Mouse (Mus musculus) heart, adult 18-20 months (tissue): Measurements from ENCODE around the gene Gm20716. TPM values are rescaled to one million over a fixed set of nuclear protein-coding genes. Genes with fewer than 3 reads are reported as not detected.
A peak's percentile ranks its signal among the peaks of the same experiment; 100 is the strongest.
"Not testable (repeated sequence)": the region's sequence is repeated elsewhere in the genome, so short reads cannot be mapped to it uniquely, and the experiment has no call there.

Experiments
- DNase-seq, 2 experiments: peaks; one replicate each; pipeline ENCODE4 v3.0.0; 2021 to 2022; ENCODE audit warnings: mixed read lengths in 1 of 2
- microRNA-seq, 2 experiments: library from miRNA; unstranded; fragments of <30 nt; microRNA quantifications; one replicate each; pipeline ENCODE4 v1.2.0; 2022
- total RNA-seq, 2 experiments: library from RNA; stranded (reverse); gene quantifications; 2 replicates each; pipeline ENCODE4 v1.2.3; 2021

Gm20716 gene
- total RNA-seq, 2 experiments from 2014 or later = 14.2 to 21.2 TPM

DNA sequence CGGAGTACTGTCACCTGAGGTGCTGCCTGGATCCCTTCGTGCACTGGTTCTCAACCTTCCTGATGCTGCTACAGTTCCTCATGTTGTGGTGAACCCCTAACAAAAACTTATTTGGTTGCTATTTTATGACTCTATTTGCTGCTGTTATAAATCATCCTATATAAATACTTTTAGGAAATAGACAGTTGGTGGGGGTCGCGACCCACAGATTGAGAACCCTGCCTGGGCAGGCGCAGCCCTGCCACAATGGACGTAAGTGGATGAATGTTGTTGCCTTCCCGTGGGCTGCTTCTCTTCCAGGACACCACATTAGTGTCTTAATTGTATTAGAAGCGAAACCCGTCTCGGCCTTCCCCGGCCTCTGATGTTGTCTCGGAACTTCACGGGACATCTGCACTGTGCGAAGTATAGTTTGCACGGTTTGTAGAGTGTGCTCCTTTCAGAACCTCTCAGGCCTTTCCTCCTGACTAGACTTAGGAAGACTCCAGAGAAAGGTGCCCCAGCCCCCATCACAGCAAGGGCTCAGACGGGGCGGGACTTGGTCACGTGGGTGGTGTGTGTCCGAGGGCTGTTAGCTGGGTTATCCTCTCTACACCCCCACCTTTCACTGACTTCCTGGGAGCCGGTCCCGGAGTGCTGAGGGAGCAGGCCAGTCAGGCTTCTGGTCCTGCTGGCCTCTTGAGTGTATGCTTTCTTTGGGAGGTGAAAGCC lies 63.3 kb downstream of the Gm20716 start:
- no peak for DNase-seq

DNA sequence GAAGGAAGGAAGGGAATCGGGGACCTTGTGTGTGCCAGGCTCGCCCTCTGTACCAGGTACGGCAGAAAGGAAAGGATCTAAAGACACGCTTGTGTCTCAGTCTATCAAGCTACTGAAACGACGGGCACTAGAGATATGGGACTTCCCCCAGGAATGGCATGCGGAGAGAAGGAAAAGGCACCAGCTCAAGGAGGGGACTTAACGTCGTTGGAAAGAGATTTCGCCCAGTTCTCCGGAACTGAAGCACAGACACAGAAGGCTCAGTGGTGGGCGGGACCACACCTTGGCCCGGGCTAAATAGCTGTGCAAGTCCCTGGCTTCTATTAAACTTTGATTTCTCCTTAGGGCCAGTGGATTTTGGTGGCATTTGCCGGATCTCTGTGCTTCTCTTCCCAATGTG lies 68.2 kb downstream of the Gm20716 start:
- DNase-seq = no peak

DNA sequence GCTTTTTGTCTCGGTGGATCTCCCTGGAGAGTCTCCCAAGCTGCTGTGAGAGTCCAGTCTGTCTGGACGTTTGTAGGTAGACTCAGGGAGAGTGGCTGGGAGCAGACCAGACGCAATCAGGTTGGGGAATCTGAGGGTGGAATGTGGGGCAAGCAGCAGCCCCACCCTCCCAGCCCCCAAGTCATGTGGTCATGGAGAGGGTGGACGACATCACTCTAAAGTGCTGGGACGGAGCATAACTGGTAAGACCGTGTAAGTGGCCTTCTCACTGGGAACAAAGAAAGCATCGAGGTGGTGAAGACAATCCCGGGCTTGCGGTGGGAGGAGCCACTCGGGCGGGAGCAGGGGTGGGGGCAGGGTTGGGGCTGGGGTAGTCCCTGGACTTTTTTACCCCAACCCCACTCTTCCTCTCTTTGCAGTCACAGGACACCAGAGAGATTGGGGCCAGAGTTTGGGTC lies 68.6 kb downstream of the Gm20716 start:
- DNase-seq = no peak

GRCm38 (mm10) chr2:168160370-168160930 lies 69.7 kb downstream of the Gm20716 start:
- DNase-seq = no peak

GRCm38 (mm10) chr2:168158911-168159711 lies 71.1 kb downstream of the Gm20716 start:
- DNase-seq = peak in 1 of 2 experiments; percentile 24

- DNase-seq = not testable (repeated sequence)
Observed at GRCm38 (mm10) chr2:168157974-168158373, 72.2 kb downstream of the Gm20716 start.

- DNase-seq = no peak
Observed at GRCm38 (mm10) chr2:168156361-168156760, 73.8 kb downstream of the Gm20716 start.

GRCm38 (mm10) chr2:168155666-168156065 lies 74.5 kb downstream of the Gm20716 start:
- no peak for DNase-seq

- DNase-seq = peak; percentile 41 to 64
Observed at GRCm38 (mm10) chr2:168154090-168154881, 75.9 kb downstream of the Gm20716 start.

DNA sequence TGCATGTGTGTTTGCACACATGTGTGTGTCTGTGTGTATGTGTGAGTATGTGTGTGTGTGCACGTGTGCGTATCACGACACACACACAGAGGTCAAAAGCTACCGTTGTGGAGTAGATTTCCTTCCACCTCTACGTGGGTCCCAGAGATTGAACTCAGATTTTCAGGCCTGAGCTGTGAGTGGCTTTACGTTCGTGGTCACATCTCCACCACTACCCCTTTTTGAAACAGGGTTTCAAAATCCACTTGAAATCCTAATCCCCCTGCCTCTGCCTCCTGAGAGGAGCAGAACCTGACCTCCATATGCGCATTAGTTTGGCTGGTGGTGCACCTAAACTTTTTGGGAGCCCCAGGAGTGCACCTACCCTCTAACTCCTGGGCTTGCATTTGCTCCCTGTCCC lies 80.9 kb downstream of the Gm20716 start:
- DNase-seq = no peak

- no peak for DNase-seq
Observed at GRCm38 (mm10) chr2:168147722-168148432, 82.3 kb downstream of the Gm20716 start.

- peak in 1 of 2 experiments; percentile 15 for DNase-seq
Observed at GRCm38 (mm10) chr2:168145437-168145836, 84.7 kb downstream of the Gm20716 start.

DNA sequence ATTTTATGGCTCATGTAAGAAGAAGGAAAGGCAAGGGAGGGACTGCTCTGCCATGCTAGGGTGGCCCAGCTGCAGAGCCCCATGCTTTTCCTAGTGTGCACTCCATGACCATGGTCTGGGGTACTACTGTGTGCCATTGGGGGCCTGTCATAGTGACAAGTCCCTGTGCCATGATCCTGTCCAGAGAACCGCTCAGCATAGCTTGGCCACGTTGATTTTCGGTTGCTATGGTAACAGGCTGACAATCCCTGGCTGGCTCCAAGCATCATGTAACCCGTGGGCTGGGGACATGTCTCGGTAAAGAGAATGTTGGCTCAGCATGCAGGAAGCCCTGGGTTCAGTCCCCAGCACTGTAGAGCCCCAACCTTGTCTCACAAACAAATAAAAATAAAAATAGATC lies 86.4 kb downstream of the Gm20716 start:
- no peak for DNase-seq

DNA sequence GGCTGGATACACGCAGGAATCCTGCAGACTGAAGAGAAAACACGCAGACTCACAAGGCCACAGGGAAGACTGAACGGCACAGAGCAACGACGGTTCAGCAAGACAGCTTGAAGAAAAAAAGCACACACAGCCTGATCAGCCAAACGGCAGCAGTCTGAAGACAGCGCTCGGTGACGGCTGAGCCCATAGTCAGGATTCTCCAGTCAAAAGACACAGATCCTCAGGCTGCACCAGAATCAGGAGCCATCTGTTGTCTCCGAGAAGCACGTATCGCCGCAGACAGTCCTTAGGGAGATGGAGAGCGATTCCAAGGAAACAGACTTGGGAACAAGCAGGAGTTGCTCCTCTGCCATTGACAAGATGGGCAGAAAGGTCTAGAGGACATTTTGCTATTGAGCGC lies 93.0 kb downstream of the Gm20716 start:
- DNase-seq = no peak

Small RNA genes lying within 50 kb of the gene (microRNA-seq; reads per million reads assigned to microRNA genes)
- 0 reads per million in 2 experiments for gene Gm24561

Other genes with a start within 250 kb of the Gm20716 start
- under 1 TPM; 0.35 to 0.67 TPM for gene Ripor3, start 219.7 kb downstream of the Gm20716 start, total RNA-seq
- 1 to 10 TPM; 1.7 to 2.6 TPM for gene Pard6b, start 149.4 kb downstream of the Gm20716 start, total RNA-seq
- 10 to 100 TPM; 29.3 to 29.4 TPM for gene Adnp, start 23.3 kb downstream of the Gm20716 start, total RNA-seq
- 10 to 100 TPM; 79.1 to 87.3 TPM for gene Dpm1, start 227 bp upstream of the Gm20716 start, total RNA-seq
- gene Mocs3, start 258 bp upstream of the Gm20716 start, total RNA-seq = 1 to 10 TPM; 8.4 to 9.4 TPM
- gene Kcng1, start 51.4 kb upstream of the Gm20716 start, total RNA-seq = not detected